Mouse (Mus musculus): ENCODE measurements around the gene Vwa5b2.

The Vwa5b2 gene

GRCm38 (mm10) chr16:20610501-20611356 is 21.5 kb downstream of the Vwa5b2 start:
- peak in 1 of 2 experiments; percentile 54 for DNase-seq (ENCODE audit: low spot score in 2 of 2)

GRCm38 (mm10) chr16:20611357-20612227 is 22.3 kb downstream of the Vwa5b2 start, which contains the start of the genes Eef1akmt4, Gm49333 and Alg3:
TSS of gene Eef1akmt4 (plus strand) at chr16:20611593.
TSS of gene Gm49333 (plus strand) at chr16:20611610.
TSS of gene Alg3 (minus strand) at chr16:20611735.
- DNase-seq (ENCODE audit: low spot score in 2 of 2), result peak in 1 of 2 experiments; percentile 67

GRCm38 (mm10) chr16:20619541-20620398 is 30.5 kb downstream of the Vwa5b2 start:
- DNase-seq (ENCODE audit: low spot score in 2 of 2), result no peak

- no peak for DNase-seq (ENCODE audit: low spot score in 2 of 2)
Observed at GRCm38 (mm10) chr16:20620399-20620735, 31.1 kb downstream of the Vwa5b2 start.

GRCm38 (mm10) chr16:20620751-20621190 is 31.5 kb downstream of the Vwa5b2 start:
- no peak for DNase-seq (ENCODE audit: low spot score in 2 of 2)

- DNase-seq (ENCODE audit: low spot score in 2 of 2), result peak in 1 of 2 experiments; percentile 33
Observed at GRCm38 (mm10) chr16:20621191-20621990, 32.1 kb downstream of the Vwa5b2 start, which contains the start of gene Camk2n2. TSS of gene Camk2n2 (minus strand) at chr16:20621287.

- DNase-seq (ENCODE audit: low spot score in 2 of 2), result peak; percentile 51 to 53
Observed at GRCm38 (mm10) chr16:20621991-20622685, 32.9 kb downstream of the Vwa5b2 start.

GRCm38 (mm10) chr16:20623211-20623610 is 33.9 kb downstream of the Vwa5b2 start:
- DNase-seq (ENCODE audit: low spot score in 2 of 2), result no peak

GRCm38 (mm10) chr16:20628871-20629391 is 39.7 kb downstream of the Vwa5b2 start:
- DNase-seq (ENCODE audit: low spot score in 2 of 2), result peak in 1 of 2 experiments; percentile 30

GRCm38 (mm10) chr16:20629731-20630634 is 40.7 kb downstream of the Vwa5b2 start, which contains the start of gene Ece2:
TSS of gene Ece2 (plus strand) at chr16:20629828.
- no peak for DNase-seq (ENCODE audit: low spot score in 2 of 2)

GRCm38 (mm10) chr16:20637410-20637809 is 48.1 kb downstream of the Vwa5b2 start:
- DNase-seq (ENCODE audit: low spot score in 2 of 2), result no peak

GRCm38 (mm10) chr16:20638367-20638766 is 49.1 kb downstream of the Vwa5b2 start:
- peak; percentile 28 to 43 for DNase-seq (ENCODE audit: low spot score in 2 of 2)

GRCm38 (mm10) chr16:20642161-20642560 is 52.9 kb downstream of the Vwa5b2 start:
- peak; percentile 46 to 77 for DNase-seq (ENCODE audit: low spot score in 2 of 2)

GRCm38 (mm10) chr16:20643911-20644310 is 54.6 kb downstream of the Vwa5b2 start:
- DNase-seq (ENCODE audit: low spot score in 2 of 2), result no peak

GRCm38 (mm10) chr16:20651076-20651946 is 62.0 kb downstream of the Vwa5b2 start, which contains the start of gene Psmd2:
TSS of gene Psmd2 (plus strand) at chr16:20651652.
- peak; percentile 90 to 96 for DNase-seq (ENCODE audit: low spot score in 2 of 2)

GRCm38 (mm10) chr16:20651947-20652310 is 62.7 kb downstream of the Vwa5b2 start:
- no peak for DNase-seq (ENCODE audit: low spot score in 2 of 2)

- no peak for DNase-seq (ENCODE audit: low spot score in 2 of 2)
Observed at GRCm38 (mm10) chr16:20653315-20653714, 64.0 kb downstream of the Vwa5b2 start.
